Mouse (Mus musculus) T-helper 1 cell (primary cell): ENCODE data around the gene Lck.

Experiments used
- in situ Hi-C: fragments of 300-600 bp; cut with MboI, MseI; formaldehyde crosslinking; loops from one replicate; pipeline ENCODE4 v1.15.1; 2025; ENCODE audit warnings: high pct_unique_total_duplicates

Gene Lck

DNA sequence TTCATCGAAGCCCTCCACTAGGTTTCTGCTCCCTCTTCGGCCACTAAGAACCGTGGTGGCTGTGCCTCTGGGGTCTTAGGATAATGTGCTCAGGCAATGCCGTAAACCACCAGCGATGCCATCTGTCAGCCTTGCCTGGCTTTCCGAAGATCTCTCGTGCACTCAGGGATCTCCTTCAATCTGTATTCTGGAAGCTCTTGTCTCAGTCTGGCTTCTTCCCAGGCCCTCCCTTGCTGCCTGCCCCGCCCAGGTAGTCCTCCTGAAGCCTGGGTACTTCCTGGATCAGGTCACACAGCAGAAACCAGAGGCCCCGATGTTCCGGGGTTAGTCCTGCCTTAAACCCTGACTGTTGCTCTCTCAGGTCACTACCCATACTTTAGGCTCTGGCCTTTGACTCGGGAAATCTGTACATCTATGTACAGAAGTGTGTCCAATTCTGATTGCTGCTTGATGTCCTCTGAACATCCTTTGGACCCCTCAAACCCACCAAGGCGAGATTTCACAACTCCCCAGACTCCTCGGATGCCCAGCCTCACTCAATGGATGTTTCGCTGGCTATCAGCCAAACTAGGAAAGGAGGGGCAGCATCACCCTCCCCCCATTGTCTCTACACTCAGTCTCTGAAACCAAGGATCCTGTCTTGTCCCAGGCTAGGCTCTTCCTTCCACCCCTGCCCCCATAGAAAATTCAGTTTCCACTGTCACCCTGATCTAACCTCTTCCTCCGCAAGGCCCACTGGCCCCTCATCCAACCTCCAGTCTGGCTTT lies 64.4 kb downstream of the Lck start:
- in situ Hi-C loops: no loop called here

DNA sequence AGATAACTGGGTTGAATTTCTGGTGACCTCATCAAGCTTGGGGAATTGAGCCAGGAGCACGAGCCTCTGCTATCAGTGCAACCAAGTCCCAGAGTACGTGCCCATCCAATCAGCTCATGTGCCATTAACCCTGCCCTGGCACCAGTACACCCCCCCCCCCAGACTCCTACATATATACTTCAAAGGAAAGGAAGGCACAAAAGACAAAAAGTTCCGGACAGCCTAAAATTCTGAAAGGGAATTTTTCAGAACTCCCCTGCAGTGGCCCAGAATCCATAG lies 65.3 kb downstream of the Lck start:
- in situ Hi-C loops: no loop called here

DNA sequence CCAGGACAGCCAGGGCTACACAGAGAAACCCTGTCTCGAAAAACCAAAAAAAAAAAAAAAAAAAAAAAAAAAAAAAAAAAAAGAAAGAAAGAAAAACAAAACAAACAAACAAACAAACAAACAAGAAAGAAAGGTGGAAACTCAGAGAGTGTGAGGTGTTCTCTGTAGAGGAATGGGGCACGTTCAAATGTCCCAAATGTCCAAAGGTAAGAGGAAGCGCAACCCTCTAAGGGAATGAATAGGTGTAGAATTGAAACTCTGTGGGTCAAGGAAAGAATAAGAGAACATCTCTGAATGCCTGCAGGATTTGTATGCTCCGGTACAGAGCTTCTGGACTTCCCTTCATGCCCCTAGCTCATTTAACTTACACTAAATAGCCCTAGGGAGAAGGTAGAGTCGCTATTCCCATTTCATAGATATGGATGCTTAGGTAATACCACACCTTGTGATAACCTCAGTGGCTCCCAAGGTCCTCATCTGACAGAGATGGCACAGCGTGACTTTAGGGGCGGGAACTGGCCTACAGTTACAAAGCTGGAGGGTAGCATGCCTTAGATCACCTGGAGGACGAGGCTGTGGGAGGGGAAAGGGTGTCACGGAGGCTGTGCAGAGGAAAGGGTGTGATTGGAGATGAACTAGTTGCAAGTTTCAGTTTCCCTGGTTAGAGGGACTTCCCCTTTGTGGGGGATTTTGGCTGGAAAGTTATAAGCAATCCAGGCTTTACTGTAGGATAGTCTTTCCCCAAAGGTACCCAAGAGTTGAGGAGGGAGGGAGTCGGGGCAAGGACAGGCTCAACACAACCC lies 65.8 kb downstream of the Lck start:
- in situ Hi-C loops: no loop called here

DNA sequence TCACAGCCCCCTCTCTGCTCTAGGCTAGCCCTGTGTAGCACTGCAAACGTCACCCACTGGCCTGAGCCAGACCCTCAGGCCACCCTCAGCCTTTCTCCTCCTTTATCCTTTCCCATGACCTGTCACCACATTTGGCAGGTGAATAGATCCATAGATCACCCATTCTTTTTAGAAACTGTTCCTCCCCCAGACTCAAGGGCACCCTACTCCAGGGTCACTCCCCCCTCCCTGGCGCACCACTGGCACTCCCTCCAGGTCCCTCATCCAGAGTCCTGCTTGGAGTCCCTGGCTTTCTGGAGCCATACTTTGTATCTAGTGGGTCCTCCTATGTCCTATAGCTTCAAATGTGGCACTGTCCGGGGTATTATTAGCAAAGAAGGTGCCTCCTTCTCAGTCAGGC lies 67.9 kb downstream of the Lck start:
- in situ Hi-C loops: no loop called here

DNA sequence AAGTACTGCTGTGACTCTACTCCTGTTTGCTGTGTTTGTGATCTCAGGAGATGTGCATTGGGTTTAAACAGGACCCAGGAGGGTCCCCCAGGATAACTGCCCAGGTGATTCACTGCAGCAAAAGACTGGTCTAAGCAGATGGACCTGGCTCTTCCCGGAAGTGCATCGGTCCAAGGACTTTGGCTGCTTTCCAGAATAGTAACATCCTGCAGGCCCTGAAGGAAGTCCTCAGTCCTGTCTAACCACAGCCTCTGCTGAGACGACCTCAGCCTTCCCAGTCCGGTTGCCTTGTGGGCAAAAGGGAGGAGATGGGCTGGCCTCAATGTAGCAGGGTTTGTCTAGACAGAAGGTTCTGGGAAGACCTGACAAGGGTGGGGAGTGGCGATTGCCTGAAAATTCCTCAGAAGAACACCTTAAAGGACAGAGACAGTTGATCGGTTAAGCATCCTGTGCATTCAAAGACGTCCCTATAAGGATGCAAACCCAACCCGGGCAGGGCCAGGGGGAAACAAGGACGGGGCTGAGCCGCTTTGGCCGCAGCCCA lies 70.5 kb downstream of the Lck start:
- in situ Hi-C loops: no loop called here

DNA sequence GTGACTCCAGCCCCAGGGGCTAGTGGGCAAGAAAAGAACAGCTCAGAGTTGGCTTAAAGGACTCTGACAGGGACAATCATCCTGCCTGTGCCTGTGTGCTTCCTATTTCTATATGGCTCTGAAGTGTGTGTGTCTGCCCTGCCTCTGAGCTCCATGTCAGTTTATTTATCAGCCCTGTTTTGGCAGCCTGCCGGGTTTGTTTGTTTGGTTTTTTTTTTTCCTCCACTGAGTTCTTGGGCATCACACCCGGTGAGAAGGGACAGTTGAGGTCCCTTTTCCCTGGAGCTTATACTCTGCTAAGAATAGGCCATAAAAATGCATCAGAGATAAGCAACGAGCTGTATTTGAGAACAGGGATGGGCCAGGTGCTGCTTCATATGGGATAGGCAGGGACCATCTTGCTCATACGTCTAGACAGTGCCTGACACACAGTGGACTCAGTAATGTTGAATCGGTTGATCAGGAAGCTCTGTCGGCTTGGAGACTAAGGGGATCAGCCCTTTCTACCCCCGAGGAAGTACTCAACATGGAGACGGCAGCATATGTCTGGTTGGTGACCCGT lies 71.0 kb downstream of the Lck start:
- in situ Hi-C loops: no loop called here

DNA sequence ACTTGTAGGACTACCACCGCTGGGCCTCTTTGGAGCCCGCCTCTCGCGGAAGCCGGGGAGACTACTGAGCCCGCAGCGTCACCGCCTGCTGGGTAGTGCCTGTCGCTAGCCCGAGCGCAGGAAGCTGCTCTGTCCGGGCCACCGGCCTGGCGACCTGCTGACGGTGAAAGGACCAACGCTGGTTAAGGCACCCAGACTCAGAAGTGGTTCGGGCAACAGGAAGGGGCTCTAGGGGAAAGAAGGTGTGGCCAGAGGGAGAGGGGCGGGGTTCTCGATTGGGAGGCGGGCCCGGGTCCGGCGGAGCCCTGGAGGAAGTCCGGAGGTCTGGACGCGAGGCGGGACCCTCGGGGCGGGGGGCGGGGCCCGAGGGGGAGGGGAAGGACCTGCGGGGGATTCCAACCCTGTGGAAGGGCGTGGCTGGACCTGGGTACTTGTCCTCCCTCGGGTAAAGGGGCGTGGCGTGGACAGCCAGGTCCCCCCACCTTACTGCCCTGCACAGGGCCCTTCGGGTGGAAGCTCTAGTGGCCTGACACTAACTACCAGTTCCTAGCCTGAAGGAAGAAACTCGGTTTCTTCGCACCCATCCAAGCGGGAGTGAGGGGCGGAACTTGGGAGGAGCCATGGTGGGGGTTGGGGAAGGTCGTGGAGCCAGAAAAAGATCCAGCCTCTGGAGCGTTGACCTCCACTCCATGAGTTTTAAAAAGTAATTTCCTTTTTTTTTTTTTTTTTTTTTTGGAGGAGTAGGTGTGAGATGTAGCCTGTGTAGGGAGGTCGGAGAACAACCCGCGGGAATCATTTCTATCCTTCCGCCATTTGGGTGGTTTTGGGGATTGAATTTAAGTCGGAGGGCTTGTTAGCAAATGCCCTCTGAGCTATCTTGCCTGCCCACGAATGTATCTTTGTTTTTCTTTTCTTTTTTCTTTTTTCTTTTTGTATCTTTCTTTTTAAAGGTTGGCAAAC lies 72.6 kb downstream of the Lck start:
- in situ Hi-C loops: no loop called here

DNA sequence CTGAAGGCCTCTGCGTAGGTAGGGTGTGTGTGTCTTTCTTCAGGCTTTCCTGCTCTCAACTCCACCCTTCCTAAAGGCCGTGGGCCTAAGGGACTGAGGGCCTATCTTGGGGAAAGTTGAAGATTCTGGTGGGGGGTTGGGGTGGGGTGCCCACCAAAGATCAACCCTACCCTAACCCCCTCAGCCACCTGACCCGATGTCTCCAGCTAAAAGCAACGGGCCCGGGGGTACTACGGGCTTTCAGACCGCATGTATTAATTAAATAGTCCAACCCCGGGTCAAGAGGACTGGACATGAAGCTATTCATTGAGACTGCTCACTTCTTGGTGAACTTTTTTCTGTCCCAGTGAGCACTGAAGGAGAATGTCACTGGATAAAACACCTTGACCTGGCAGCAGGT lies 73.4 kb downstream of the Lck start:
- in situ Hi-C loops: no loop called here

DNA sequence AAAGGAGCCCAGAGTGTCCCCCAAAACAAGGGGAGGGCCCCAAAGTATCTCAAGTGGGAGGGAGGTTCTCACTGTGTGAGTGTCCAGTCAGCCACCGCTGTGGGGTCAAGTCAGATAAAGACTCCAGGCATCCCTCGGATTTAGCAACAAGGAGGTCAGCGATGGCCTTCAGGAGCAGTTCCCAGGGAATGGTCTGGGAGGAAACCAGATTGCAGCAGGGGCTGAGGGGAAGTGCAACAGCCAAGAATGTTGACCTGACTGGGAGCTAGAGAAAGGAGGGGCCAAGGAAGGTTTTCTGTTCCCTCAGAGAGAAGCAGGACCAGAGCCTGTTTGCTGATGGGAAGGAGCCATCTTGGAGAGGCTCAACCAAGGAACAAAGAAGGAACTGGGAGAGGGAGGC lies 74.5 kb downstream of the Lck start:
- in situ Hi-C loops: no loop called here
